Mouse (Mus musculus): ENCODE data around the gene Nr1d1.
"Not testable (repeated sequence)": the region's sequence is repeated elsewhere in the genome, so short reads cannot be mapped to it uniquely, and the experiment has no call there.

Gene Nr1d1

DNA sequence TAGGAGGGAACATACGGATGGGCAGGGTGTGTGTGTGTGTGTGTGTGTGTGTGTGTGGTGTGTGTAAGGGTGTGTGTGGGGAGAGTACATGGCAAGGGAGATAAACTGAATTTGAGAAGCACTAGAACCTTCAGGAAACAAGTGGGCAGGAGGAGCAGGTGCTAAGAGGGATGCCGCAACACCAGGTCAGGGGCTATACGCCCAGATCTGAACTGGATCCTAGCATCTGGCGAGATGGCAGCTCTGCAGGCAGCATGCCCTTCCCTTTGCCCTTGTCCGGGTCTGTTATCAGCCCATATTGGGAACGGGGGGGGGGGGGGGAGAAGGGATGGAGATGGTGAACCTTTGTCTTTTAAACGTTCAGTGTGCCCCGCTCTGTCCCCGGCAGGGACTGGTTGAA is 36.2 kb downstream of the Nr1d1 start:
- no peak for DNase-seq (ENCODE audit: low spot score in 2 of 2)

GRCm38 (mm10) chr11:98738428-98738911 is 36.7 kb downstream of the Nr1d1 start:
- no peak for DNase-seq (ENCODE audit: low spot score in 2 of 2)

DNA sequence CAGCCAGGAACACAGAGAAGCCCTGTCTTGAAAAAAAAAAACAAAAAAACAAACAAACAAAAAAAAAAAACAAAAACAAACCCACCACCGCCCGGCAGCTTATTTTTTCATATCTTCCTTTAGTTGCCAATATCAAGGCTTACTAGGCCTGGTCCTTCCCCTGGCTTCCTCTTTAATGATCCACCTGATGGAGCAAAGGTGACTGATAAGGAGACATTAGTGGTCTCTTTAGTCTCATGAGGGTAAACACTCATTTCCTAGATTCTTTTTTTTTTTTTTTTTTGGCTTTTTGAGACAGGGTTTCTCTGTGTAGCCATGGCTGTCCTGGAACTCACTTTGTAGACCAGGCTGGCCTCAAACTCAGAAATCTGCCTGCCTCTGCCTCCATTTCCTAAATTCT is 37.9 kb downstream of the Nr1d1 start:
- not testable (repeated sequence) for DNase-seq (ENCODE audit: low spot score in 2 of 2)

DNA sequence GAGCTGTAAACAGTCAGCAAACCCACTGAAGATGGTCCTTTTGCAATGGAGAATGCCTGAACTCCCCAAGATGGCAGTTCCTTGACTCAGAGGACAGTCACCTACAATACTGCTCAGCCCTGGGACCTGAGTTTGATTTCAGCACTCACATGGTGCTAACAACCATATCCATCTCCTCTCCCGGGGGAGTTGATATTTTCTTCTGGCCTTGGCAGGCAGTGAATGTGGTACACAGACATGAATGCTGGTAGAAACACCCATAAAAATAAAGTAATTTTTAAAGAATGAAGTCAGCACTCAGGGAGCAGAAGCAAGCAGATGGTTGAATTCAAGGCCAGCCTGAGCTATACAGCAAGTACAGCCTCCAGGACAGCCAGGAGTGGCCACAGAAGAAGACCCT is 39.0 kb downstream of the Nr1d1 start:
- DNase-seq (ENCODE audit: low spot score in 2 of 2): no peak

GRCm38 (mm10) chr11:98735111-98735510 is 40.0 kb downstream of the Nr1d1 start:
- no peak for DNase-seq (ENCODE audit: low spot score in 2 of 2)

DNA sequence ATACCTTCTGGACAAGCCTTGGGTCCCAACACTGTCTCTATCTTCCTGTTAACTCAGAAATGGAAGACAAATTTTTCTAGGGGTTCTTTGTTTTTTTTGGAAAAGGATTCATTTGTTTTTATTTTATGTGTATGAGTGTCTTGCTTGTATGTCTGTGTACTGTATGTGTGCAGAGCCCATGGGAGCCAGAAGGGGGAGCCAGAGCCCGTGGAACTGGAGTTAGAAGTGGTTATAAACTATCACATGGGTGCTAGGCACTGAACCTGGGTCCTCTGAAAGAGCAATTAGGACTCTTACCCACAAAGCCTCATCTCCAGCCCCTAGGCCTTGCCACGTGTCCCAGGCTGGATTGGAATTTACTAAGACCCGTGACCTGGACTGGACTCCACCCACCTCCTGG is 41.1 kb downstream of the Nr1d1 start:
- no peak for DNase-seq (ENCODE audit: low spot score in 2 of 2)

DNA sequence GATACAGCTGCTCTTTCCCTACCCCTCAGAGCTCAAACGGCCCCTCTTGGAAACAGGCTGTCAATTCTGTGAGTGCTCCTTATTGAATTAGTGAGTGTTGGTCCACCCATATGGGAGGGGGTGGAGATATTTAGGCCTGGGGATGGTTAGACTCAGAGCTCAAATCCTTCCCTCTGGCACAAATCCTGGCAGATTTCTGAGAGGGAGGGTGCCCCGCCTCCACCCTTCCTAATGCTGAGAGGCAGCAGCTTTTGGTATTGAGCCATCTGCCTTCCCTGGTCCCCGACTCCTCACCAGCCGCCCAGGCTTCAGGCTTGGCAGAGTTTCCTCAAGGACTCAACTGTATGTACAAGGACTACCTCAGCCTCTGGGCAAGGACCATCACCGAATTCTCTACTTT is 44.0 kb downstream of the Nr1d1 start:
- no peak for DNase-seq (ENCODE audit: low spot score in 2 of 2)

- no peak for DNase-seq (ENCODE audit: low spot score in 2 of 2)
These were observed 44.4 kb downstream of the Nr1d1 start for GRCm38 (mm10) chr11:98730727-98731126.

DNA sequence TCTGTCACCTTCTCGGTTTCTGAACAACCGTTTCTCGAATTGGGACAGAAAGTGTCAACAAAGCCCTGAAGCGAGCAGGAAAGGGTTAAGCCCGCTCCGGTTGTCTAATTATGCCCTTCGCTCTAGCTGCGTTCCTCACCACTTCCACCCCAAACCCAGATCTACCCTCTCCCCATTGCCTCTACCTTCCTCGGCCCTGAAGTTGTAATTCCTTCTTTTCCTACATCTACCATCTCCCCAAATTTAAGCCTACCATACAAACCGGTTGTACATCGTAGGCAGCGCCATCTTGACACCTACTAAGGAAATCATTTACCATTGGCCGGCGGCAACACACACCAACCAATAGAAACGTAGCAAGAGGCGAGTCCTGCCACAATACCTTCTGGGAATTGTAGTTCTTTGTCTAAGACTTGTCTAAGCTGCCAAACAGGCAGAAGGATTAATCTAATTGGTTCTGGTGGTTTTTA is 46.0 kb downstream of the Nr1d1 start, which contains the start of gene Med24:
Gene Med24, minus strand, starts transcription at position 317 of the 470 bp plus-strand sequence.
- DNase-seq (ENCODE audit: low spot score in 2 of 2): peak; percentile 93 to 95

- no peak for DNase-seq (ENCODE audit: low spot score in 2 of 2)
These were observed 49.1 kb downstream of the Nr1d1 start for GRCm38 (mm10) chr11:98725926-98726506.

DNA sequence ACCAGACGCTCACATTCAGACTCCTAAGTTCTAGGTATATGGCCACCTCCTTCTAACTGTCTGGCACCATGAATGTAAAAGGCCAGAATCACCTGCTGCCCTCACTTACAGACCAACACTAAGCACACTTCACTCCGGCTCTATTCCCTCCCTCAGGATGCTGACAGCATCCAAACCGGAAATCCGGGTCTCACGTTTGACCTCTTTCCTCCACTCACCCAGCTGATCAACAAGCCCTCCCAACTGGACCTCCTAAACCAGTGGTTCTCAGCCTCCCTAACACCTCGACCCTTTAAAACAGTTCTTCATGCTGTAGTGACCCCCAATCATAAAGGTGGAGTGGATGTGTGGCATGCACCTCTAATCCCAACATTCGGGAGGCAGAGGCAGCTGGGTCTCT is 52.0 kb downstream of the Nr1d1 start:
- no peak for DNase-seq (ENCODE audit: low spot score in 2 of 2)

GRCm38 (mm10) chr11:98721458-98722226 is 53.5 kb downstream of the Nr1d1 start:
- peak; percentile 87 to 91 for DNase-seq (ENCODE audit: low spot score in 2 of 2)

- no peak for DNase-seq (ENCODE audit: low spot score in 2 of 2)
These were observed 54.4 kb downstream of the Nr1d1 start for GRCm38 (mm10) chr11:98720756-98721155.

Measured in heart, adult 9 months (tissue).